Mouse (Mus musculus): Measurements from ENCODE around the gene Agap1.

GRCm38 (mm10) chr1:89899761-89900445 is 445.3 kb downstream of the Agap1 start:
- TF ChIP-seq CTCF (IDR thresholded peaks at IDR 0.05; ENCODE audit: borderline replicate concordance, extremely low read depth, insufficient read depth, insufficient read length): no peak
- no peak for TF ChIP-seq POLR2A (IDR thresholded peaks at IDR 0.05; ENCODE audit: borderline replicate concordance, extremely low read depth, insufficient read depth, insufficient read length, poor library complexity, severe bottlenecking)

Measured in brain, embryonic 14.5 days (tissue).